Mouse (Mus musculus) adrenal gland (tissue): ENCODE results near the gene Cd33.

Experiments
- intact Hi-C: fragments of 180-260 bp; cut with DNase I; formaldehyde crosslinking; loops from one replicate; pipeline ENCODE4 v1.15.1; 2025

Gene Cd33

DNA sequence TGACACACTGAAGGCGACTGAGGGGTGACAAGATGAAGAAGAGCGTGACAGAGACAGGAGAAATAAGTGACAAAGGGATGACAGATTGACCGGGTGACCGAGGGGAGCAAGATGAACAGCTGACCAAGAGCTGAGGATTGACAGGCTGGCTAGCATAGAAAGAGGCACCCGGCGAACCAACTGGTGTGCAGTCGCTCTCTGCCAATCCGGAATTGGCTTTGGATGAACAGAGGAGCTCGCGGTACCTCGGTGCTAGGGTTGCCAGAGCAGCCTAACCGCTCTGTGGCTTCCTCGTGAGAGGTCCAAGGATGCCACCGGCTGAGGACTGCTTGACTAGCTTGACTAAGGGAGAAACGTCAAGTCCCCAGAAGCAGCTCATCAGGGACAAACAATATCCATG lies 25.9 kb downstream of the Cd33 start:
- intact Hi-C loops = no loop called here

DNA sequence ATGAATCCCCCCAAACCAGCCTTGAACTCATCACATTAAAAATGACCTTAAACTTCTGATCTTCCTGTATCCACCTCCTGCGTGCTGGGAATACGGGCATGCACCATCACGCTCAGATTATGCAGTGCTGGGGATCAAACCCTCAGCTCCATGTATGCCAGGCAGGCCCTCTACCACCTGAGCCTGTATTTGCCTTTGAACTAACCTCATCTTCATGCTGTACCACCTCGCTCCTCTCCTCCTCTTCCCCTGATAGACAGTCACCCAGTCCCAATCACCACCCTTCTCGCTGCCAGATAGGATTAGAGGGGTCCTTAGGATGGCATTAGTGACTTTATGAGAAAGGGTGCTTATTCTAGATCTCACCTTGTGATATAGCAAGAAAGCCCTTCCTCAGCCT lies 29.2 kb downstream of the Cd33 start:
- intact Hi-C loops = no loop called here

- intact Hi-C loops = no loop called here
Observed at GRCm38 (mm10) chr7:43512519-43512918, 31.7 kb downstream of the Cd33 start.

- intact Hi-C loops = no loop called here
Observed at GRCm38 (mm10) chr7:43511707-43512478, 32.3 kb downstream of the Cd33 start.

DNA sequence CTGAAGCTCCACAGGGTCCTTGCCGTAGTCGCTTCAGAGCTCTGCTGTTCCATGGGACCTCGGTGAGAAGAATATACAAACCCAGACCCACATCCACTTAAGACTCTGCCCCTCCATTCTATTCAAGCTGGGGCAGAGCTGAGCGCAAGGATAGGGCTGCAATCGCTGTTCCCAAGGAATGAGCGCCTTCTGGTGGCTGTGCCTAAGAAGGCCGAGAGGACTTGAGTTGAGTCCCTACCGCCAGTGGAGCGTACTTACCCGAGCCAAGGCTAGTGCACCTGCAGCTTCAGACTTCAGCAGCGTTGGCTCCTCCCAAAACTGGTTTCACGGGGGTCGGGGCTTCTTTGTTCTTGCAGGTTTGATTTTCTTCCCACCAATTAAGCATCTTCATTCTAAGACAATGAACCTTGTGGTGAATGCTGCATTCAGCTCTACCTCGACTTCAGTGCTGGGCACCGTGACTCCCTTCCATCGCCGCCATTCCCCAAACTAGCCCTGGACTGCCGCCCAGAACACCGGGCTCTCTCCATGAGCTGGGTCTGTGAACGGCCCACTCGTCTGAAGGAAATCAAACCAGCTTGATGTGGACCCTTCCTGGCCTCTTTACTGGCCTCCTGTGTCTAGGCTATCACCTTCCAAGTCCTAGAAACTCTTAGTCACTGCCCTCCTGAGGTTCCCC lies 48.7 kb downstream of the Cd33 start:
- intact Hi-C loops = no loop called here

- intact Hi-C loops = no loop called here
Observed at GRCm38 (mm10) chr7:43490861-43491260, 53.4 kb downstream of the Cd33 start.

DNA sequence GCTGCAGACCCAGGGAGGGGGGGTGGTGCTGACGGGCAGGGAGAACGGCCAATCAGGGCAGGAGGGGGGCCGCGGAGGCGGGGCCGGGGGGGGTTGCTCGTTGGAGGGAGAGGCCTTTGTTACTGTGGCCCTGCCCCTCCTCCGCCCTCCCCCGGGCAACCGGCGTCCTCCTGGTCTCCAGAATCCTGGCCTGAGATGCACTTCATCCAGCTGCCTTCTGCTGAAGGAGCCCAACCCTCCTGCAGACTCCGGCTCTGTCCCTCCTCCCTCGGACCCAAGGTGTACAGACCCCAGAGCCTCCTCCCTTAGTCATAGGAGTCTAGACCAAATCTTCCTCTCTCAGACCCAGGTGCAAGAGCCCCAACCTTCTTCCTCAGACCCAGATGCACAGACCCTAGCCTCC lies 54.0 kb downstream of the Cd33 start:
- intact Hi-C loops = no loop called here

DNA sequence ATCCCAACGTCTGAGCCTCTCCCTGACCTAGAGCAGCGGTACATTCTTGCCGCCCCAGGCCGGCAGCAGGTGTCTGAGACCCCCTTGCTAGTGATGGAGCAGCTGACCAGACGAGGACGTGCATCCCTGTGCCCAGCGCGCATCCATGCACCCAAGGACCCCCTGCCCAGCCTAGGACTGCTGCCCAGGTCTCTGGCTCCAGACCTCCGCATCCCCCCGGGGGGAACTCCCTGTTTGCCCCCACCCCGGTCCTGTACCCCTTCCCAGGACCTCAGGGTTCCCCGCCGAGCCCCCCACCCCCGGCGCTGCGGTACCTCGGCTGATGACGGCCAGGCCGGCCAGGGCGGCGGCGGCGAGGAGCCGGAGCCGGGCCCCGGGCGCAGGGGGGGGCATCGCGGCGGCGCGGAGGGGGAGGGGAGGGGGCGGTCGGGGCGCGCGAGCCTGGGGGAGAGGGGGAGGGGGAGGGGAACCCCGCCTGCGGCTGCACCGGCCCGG lies 54.5 kb downstream of the Cd33 start, which contains the start of gene Iglon5:
Gene Iglon5 (minus strand): TSS at position 445 of the 495 bp plus-strand sequence.
- intact Hi-C loops = no loop called here

- intact Hi-C loops = no loop called here
Observed at GRCm38 (mm10) chr7:43488646-43489045, 55.6 kb downstream of the Cd33 start.

DNA sequence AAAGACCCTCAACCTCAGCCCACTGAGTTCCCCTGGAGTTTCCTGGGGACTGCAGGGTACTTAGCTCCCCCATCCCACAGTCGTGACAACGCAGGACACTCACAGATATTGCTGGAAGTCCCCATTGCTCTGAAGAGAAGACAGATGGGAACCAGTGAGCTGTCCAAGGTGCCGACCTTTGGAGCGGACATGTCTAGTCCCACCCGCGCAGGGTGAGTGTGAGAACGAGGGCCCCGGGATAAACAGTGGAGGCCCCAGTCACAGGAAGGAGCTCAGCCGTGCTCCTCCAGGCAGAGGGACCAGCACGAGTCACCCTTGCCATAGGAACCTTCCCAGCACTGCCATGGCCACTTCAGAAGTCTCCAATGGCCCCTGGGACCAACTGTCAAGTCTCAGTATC lies 61.0 kb downstream of the Cd33 start:
- intact Hi-C loops = no loop called here

- intact Hi-C loops = no loop called here
Observed at GRCm38 (mm10) chr7:43482090-43482716, 62.0 kb downstream of the Cd33 start.

DNA sequence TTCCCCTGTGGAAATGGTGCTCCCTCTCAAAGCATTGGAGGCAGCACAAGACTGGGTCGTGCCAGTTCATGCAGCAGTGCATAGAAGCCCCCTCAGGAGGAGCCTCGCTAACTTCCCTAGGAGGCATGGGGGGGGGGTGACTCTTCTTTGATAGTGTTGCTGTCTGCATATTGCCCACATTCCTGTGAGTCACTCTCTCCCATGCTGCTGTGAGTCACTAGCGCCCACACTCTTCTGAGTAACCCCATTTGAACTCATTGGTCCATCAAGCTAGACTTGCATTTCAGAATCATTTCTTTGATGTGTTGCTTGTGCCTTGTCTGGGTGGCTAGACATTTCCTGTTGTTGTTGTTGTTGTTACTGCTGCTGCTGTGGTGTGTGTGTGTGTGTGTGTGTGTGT lies 63.0 kb downstream of the Cd33 start:
- intact Hi-C loops = no loop called here

GRCm38 (mm10) chr7:43476376-43476775 lies 67.9 kb downstream of the Cd33 start:
- intact Hi-C loops = no loop called here

- intact Hi-C loops = no loop called here
Observed at GRCm38 (mm10) chr7:43475706-43476105, 68.5 kb downstream of the Cd33 start.
